Mouse (Mus musculus): Measurements from ENCODE around the gene Slc9b1. TPM values are rescaled to one million over a fixed set of nuclear protein-coding genes. Genes with fewer than 3 reads are reported as not detected.

Gene Slc9b1
- total RNA-seq (2021) = under 1 TPM in 1 of 2 experiments, not detected in 1; 0.79 TPM

DNA sequence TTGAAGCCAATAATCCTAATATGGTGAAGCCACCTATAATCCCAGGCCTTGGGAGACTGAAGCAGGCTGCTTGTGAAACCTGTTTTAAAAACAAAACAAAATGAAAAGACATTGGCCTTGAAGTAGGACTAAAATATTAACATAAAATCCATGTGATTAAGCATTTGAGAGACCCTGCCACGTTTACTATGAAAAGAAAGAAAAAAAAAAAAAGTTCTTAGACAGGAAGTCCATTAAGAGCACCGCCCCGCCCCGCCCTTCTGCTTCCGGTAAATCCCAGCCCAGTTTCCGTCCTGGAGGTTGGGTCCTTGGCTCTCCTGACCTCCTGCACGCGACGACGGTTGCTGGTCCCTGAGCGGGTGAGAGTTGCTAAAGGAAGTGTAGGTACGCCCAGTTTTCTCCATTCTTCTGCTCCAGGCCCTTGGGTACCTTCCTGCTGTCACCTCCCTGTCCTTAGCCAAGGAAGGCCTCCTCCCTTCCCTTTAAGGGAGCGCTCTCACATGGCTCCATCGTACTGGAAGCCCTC, at the start of gene Slc9b1:
TSS of gene Slc9b1 (plus strand) at position 291 of the 526 bp plus-strand sequence.
- intact Hi-C loops (cut with DNase I) = no loop called here

DNA sequence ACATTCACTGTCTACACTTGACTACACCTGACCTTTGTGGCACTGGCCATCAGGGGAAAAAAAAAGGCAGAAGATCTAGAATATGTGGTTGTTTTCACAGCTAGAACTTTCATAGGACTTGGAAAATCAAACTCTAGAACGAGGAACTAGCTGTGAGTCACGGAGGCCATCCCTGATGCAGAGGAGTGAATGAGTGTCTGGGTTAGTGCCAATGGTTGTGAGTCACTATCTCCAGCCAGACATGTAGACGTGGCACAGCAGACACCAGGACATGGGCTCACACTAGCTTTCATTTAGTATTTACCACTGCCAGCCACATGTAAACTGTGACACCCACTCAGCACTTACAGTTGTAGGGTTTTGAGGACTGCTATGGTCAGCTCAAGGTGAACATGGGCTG, 49.3 kb upstream of the Slc9b1 start:
- no peak for DNase-seq
- intact Hi-C loops (cut with DNase I) = no loop called here

More for the DNA sequence above, at the start of gene Slc9b1:
- DNase-seq = peak in 1 of 2 experiments; percentile 10

DNA sequence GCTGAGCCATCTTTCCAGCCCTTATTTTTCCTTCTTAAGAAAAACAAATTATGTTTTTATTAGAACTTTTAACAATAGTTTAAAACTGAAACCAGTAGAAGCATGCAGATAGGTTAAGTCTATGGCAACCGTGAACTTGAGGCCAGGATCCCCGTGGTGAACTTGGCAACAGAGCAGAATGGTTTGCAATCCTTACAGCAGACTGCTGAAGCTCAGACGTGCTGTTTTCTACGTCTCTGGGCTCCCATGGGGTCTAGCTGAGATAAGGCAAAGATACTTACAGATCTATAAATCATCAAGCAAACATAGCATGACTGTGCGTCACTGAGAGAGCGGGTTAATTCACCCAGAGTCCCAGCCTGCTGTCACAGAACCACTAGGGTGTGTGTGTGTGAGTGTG, 47.7 kb upstream of the Slc9b1 start:
- no peak for DNase-seq
- intact Hi-C loops (cut with DNase I) = no loop called here

DNA sequence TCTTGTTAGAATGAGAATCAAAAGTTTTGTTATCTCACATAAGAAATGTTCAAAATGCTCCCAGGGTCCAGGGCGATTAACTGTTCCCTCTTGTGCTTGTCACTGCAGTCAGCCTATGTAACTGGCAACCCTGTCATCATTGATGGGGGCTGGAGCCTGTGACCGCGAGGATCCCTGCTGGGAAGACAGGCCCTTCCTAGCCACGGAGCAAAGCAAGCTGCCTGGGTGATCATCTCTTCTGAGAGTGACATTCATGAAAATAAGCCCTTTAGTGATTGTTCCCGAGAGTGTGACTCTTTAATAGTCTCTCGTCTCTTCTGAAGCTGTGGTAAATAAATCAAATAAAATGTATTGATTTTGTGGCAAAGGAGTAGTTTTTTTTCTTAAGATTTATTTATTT, 43.8 kb upstream of the Slc9b1 start:
- DNase-seq = no peak
- intact Hi-C loops (cut with DNase I) = no loop called here

DNA sequence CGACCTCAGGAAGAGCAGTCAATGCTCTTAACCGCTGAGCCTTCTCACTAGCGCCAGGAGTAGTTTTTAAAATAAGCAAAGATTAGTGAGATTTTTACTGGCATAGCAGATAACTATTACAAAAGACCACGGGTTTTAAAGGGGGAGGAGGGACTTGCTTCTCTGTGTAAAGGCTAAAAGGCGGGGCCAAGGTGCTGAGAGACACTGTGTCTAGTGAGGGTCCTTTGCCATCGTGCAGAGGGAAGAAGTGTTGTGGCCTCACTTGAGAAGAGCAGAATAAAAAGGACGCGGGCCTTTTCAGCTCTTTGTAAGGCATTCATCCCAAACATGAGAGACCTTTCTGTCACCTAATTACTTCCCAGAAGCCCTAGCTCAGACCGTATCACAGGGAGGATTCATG, 43.3 kb upstream of the Slc9b1 start:
- intact Hi-C loops (cut with DNase I) = no loop called here
- no peak for DNase-seq

DNA sequence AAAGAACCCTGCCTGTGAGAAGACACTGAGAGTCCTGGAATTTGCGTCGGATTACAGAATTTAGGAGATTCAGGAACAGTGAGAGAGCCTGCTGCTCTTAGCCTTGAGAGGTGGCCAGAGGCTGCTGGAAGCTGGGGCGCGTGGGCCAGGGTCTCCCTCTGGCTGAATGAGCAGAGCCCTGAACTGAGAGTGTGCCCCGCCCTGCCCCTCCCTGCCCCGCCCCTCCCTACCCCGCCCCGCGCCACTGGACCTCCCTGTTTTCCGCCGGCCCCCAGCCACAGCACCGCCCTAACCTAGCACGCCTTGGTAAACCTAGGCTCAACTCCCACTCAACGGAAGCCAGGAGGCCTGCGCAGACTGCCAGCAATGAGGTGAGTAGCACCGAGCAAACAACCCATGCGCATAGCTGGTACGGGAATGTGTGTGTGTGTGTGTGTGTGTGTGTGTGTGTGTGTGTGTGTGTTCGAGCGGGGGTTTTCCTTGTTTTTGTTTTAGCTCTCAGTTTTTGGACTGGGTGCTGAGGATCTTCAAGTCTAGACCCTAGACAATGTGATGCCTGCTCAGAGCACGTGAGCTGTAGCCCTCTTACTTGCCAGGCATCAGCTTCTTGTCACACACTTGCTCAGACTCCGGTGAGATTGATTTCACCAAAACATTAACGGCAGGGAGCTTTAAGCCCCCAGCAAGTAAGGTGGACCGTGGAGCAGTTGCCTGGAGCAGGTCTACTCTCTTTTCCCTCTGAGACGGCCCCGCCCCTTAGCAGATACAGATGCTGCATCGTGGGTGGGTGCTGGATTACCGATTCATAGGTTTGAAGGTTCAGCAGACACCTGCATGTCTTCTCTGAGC, 40.2 kb upstream of the Slc9b1 start, which contains the start of gene Slc9b2:
TSS of gene Slc9b2 (plus strand) at position 290 of the 849 bp plus-strand sequence.
- intact Hi-C loops (cut with DNase I) = loop anchor here (5.0 kb wide), 1 partner anchor 90 kb away; no protein-coding TSS in a partner anchor
- DNase-seq = no peak

DNA sequence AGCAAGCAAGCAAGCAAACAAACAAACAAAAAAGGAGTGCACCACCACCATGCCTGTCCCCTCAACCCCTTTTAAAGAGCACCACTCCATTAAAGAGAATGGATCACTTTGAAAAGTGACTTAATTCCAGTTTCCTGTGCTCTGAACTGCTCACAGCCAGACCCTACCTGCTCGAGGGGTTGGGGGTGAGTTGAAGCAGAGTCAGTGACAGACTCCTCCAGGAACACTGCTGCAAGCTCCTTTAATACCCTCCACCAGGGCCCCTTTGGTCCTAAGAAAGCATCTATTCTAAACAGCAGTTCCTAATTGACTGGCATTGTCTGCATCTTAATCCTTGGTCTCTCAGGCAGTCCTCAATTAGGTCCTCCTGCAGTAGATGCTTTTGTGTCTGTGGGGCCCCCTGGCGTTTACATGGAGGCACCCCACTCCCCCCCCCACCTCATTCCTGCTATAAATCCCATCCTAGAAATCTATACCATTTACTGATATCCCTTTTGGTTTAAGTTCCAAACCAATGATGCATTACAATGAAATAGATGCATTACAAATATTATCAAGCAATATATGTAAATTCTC, 34.8 kb upstream of the Slc9b1 start:
- intact Hi-C loops (cut with DNase I) = no loop called here

DNA sequence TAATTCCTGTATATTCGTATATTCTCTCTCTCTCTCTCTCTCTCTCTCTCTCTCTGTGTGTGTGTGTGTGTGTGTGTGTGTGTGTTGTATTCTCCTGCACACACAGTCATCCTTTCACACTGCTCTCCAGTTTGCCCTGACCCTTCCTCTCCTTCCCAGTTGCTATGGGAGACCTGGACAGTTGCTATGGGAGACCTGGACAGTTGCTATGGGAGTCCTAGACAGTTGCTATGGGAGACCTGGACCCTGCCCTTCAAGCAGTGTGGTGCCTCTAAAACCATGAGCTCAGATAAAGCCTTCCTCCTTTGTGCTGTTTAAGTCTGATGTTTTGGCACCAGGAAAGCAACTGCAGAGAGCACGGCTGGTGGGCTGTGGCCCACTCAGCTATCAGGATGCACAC, 34.1 kb upstream of the Slc9b1 start:
- intact Hi-C loops (cut with DNase I) = no loop called here
- no peak for DNase-seq

More for the DNA sequence above, 34.8 kb upstream of the Slc9b1 start:
- DNase-seq = no peak

DNA sequence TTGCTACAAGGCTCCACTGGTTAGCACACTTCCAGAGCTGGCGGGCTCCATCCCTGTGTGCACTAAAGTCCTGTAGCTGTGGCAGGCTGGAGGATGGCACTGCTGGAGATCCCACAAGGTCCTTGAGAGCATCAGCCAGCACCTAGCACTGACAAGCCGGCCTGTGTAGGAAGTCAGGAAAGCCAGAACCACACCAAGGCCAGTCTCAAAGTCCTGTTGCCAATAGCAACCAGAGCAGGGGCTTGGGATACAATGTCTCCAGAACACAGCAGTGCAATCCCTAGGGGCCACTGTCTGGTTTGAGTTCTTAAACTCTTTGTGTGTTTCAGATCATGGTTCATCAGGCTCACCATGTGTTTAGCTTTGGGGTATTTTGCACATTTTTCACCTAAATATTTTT, 33.0 kb upstream of the Slc9b1 start:
- no peak for DNase-seq
- intact Hi-C loops (cut with DNase I) = no loop called here

DNA sequence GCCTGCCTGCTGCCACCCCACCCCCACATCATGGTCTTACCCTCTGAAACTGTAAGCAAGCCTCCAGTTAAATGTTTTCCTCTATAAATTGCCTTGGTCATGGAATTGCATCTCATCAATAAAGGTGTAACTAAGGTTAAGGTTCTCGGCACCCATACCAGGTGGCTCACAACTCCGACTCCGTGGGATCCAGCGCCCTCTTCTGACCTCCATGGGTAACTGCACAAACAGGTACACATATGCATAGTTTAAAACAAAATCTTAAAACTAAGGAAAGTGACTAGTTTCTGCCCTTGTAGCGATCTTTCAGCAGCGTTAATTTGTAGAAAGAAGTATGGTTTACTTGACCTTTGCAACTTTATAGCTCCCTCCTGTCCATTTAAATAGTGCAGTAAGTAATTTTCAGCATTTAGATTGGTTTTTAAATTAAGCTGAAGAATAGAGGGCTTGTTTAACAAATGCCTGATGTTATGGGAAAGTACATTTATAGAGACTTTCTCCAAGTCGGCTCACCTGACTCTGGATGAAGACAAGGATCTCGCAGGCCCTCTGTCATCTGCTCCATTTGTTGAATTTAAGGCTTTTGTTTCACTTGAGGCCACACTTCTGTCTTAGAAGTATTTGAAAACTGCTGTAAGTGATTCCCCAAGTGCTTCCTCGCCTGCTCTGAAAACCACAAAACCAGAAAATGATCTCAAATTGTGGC, 32.0 kb upstream of the Slc9b1 start:
- intact Hi-C loops (cut with DNase I) = no loop called here
- DNase-seq = no peak

DNA sequence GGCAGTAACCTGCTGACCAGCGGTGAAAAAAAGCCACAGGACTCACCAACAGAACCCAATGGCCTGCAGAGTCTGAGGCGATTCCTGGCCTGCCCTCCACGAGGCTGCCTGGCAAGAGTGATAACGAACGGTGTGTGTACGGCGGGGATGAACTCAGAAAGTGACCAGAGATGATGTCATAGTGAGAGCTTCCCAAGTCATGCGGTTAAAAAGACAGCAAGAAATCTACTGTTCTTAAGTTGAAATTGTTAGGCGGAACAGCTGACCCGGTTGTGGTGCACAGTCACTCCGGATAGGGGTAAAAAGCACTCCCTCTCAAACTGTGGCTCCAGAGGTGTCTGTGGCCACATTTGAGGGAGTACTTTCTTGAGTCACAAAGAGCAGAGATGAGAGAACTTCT, 29.5 kb upstream of the Slc9b1 start:
- intact Hi-C loops (cut with DNase I) = no loop called here
- no peak for DNase-seq

DNA sequence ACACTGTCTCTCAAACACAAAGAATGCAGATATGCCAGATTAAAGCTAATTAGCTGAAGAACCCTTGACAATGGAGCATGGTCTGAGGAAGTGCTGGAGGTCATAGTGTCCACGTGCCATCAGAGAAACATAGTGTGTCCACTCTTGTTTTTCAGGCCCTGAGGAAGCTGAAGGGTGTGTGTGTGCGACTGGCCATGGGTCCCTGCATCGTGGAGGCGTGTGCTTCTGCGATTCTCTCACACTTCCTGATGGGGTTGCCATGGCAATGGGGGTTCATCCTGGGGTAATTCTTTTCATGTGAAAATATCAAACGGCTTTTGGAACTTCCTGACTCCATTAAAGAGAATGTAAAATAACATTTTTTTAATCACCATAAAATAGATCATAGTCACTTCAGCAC, 23.5 kb upstream of the Slc9b1 start:
- no peak for DNase-seq
- intact Hi-C loops (cut with DNase I) = no loop called here

DNA sequence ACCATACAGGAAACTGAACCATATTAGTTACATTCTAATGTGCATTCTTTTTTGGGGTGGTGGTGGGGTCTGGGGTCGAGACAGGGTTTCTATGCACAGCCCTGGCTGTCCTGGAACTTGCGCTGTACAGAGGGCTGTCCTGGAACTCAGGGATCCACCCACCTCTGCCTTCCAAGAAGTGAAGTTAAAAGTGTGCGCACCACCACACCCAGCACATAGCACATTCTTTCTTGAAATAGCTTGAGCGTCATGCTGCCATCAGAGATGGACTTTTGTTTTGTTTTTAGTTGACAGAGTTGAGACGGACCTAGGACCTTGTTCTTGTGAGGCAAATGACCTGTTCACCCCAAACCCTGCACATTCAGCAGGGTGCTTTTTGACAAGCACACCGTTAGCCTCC, 20.7 kb upstream of the Slc9b1 start:
- no peak for DNase-seq
- intact Hi-C loops (cut with DNase I) = no loop called here

DNA sequence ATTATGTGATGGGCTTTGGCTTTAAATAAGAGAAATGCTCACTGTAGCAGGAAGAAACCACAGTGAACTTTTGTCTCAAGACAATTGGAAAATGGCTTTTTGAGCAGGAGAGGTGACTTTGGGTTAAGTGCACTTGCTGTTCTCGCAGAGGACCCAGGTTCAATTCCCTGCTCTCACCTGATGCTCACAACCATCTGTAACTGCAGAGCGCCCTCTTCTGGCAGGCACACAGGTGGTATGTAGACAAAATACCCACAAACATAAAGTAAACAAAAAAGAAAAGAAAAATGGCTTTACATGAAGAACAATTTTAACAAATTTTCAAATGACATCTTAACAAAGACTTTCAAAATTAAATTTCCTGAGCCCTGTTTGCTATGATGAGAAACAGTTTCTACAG, 20.2 kb upstream of the Slc9b1 start:
- intact Hi-C loops (cut with DNase I) = no loop called here
- DNase-seq = no peak

DNA sequence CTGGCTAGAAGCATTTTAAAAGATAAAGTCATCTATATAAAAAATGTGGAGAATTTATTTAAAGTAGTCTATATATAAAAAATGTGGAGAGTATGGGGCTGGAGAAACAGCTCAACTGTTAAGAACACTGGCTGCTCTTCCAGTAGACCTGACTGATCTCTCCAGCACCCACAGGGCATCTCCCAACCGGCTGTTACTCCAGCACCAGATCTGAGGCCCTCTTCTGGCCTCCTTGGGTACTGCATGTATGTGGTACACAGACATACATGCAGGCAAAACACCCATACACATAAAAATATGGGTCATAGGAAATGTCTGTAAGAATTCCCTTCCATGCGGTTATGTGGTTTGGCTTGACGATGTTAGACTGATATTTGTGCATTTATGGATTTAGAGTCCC, 19.3 kb upstream of the Slc9b1 start:
- intact Hi-C loops (cut with DNase I) = no loop called here
- peak; percentile 12 to 45 for DNase-seq

DNA sequence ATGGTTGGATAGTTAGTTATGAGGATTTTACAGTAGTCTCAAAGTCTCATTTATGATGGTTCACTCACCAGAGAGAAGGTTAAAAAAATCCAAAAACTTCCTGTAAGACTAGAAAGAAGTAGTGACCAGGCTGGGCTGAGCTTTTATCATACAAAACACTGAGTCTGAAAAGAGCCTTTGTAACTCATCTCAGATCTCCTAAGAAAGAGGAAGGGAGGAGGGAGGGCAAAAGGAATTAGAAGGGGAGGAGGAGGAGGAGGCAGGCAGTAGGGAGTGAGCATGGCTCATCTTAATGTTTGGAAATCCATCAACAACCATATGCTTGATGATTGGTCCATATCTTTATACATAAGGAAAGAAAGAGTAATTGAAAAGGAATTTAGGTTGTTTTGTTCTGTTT, 15.1 kb upstream of the Slc9b1 start:
- no peak for DNase-seq
- intact Hi-C loops (cut with DNase I) = no loop called here

DNA sequence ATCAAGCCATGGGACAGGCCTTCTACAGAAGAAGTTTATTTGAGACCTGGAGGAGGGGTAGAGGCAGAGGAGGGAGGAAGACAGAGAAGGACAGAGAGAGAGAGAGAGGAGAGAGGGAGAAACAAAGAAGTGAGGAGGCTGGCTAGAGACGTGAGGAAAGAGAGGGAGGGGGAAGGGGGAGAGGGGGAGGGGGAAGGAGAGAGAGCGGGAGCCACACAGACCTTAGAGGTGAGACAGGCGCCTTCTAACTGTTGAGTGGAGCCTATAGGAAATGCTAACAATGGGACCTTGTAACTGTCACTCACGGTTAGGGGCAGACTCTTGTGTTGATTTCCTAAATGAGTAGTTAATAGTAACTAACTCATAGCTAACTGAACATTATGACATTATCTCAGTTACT, 14.1 kb upstream of the Slc9b1 start:
- intact Hi-C loops (cut with DNase I) = no loop called here
- DNase-seq = no peak

DNA sequence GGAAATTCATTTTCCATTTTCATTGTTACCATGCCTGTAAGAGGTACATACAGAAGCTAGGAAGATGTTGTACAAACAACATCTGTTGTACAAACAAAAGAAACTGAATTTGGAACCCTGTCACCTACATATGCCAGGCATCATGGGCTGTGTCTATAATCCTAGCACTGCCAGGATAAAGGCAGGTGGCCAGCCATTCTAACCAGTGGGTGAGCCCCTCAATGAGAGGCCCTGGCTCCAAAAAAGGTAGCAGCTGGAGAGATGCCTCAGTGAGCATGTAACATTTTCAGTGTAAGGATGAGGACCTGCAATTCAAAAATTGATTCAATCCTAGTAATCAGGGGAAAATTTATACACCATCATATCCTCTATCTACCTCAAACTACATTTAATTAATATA, 1.2 kb downstream of the Slc9b1 start:
- intact Hi-C loops (cut with DNase I) = no loop called here
- DNase-seq = no peak

DNA sequence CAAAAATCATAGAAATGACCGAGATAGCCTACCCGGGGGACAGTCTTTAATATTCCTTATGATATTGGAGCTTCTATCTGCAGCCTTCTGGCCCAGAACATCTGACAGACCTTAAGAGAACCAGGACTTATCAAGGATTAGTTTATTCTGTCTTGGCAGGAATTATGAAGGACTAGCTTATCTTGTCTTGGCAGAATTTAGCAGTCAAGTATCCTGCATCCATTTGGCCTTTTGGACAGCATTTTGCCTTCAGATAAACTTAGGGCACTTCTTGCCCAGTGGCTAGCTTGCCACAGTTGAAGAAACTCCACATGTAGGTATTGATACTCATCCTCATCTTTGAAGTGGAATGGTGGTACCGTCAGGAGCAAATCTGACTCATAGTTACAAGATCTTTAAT, 4.0 kb downstream of the Slc9b1 start:
- DNase-seq = no peak
- intact Hi-C loops (cut with DNase I) = no loop called here

DNA sequence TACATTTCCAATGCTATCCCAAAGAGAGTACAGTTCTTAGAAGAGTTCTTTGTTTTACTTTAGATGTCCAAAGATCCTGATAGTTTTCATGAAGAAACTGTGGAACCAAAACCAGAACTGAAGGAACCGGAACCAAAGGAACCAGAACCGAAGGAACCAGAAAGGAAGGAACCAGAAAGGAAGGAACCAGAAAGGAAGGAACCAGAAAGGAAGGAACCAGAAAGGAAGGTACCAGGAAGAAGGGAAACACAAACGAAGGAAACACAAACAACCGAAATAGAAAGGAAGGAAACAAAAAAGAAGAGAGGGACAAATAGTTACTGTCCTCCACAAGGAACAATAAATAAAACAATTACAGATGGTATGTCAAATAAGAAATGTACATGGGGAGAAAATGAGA, 9.6 kb downstream of the Slc9b1 start:
- intact Hi-C loops (cut with DNase I) = no loop called here
- no peak for DNase-seq

DNA sequence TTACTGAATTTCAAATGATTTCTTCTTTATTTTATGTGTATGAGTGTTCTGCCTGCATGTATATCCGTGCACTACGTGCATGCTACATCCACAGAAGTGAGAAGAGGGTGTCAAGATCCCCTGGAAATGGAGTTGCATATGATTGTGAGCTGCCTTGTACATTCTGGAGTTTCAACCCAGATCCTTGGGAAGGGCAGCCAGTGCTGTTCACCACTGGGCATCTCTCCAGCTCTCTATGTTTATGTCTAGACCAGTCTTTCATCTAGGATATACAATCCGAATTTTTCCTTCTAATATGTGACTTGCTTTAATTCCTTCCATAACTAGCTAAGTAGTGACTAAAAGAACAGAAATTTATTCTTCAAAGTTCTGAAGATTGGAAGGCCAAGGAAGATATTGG, 28.0 kb downstream of the Slc9b1 start:
- DNase-seq = no peak
- intact Hi-C loops (cut with DNase I) = no loop called here

Measured in heart, postnatal 36 days (tissue).